Mouse (Mus musculus) heart, postnatal 0 days (tissue): ENCODE data around the gene Klf11.

Experiments
- CTCF ChIP-seq: IDR thresholded peaks from 2 replicates; pipeline ENCODE4 v1.5.1; 2016; ENCODE audit warnings: antibody characterized with exemption, control low read depth, low read depth
- EP300 ChIP-seq: IDR thresholded peaks from 2 replicates; pipeline ENCODE4 v1.6.1; 2016; ENCODE audit warnings: antibody characterized with exemption, low read depth

GRCm38 (mm10) chr12:24627215-24627614 is 23.9 kb upstream of the Klf11 start:
- TF ChIP-seq CTCF (no peak), EP300 (no peak)
